Mouse (Mus musculus) kidney, embryonic 14.5 days (tissue): ENCODE measurements around the gene Mknk1. TPM values are rescaled to one million over a fixed set of nuclear protein-coding genes. Genes with fewer than 3 reads are reported as not detected.

ENCODE experiments used
- ATAC-seq: fragments of 200-750 bp; cut with Nextera tagmentation; 2 replicates; pipeline ENCODE4 v1.8.0; 2017; ENCODE audit warnings: moderate number of reproducible peaks, mild to moderate bottlenecking, moderate TSS enrichment, moderate library complexity; ENCODE audit not compliant: low FRiP score, low TSS enrichment
- H3K27ac ChIP-seq: fragments of 300-500 bp; sonication (generic); 2 replicates; pipeline ENCODE4 v1.5.1; 2014; ENCODE audit warnings: low read depth, mild to moderate bottlenecking, low read length, moderate library complexity, mixed read lengths
- H3K27me3 ChIP-seq: fragments of 300-500 bp; sonication (generic); 2 replicates; pipeline ENCODE4 v1.6.1; 2014; ENCODE audit warnings: mild to moderate bottlenecking, low read length; ENCODE audit not compliant: control insufficient read depth, insufficient read depth
- H3K36me3 ChIP-seq: fragments of 300-500 bp; sonication (generic); 2 replicates; pipeline ENCODE4 v1.6.1; 2014; ENCODE audit warnings: low read length, mixed read lengths; ENCODE audit not compliant: control insufficient read depth, insufficient read depth
- H3K4me1 ChIP-seq: fragments of 300-500 bp; sonication (generic); 2 replicates; pipeline ENCODE4 v1.6.1; 2014; ENCODE audit warnings: low read length, mixed read lengths; ENCODE audit not compliant: control insufficient read depth, insufficient read depth
- H3K4me2 ChIP-seq: fragments of 300-500 bp; sonication (generic); replicated peaks from 2 replicates; pipeline ENCODE4 v1.6.1; 2014; ENCODE audit warnings: low read depth, mild to moderate bottlenecking, low read length
- H3K4me3 ChIP-seq: fragments of 300-500 bp; sonication (generic); 2 replicates; pipeline ENCODE4 v1.5.1; 2014; ENCODE audit warnings: mild to moderate bottlenecking, low read length
- H3K9ac ChIP-seq: fragments of 300-500 bp; sonication (generic); 2 replicates; pipeline ENCODE4 v1.6.1; 2014; ENCODE audit warnings: low read depth, mild to moderate bottlenecking, low read length, moderate library complexity
- H3K9me3 ChIP-seq: fragments of 300-500 bp; sonication (generic); 2 replicates; pipeline ENCODE4 v1.6.1; 2016; ENCODE audit warnings: low read length; ENCODE audit not compliant: control insufficient read depth
- WGBS: fragments of 180-500 bp; shearing (Covaris S2); extraction: QIAGEN DNeasy Blood & Tissue Kit; methylation state at CpG from one replicate; pipeline ENCODE4 v1.1.7; 2014; 5-methylcytosine and 5-hydroxymethylcytosine counted together
- polyA plus RNA-seq: library from polyadenylated mRNA; unstranded; fragments of >200 nt; fragmentation: Nextera tagmentation; extraction: Ambion mirVana; gene quantifications from 2 replicates; pipeline ENCODE4 v1.2.1, GENCODE M21; 2014

Gene Mknk1
- polyA plus RNA-seq, 1 experiment from 2014 or later, result 19.6 TPM

GRCm38 (mm10) chr4:115908641-115909040 is 69.6 kb downstream of the Mknk1 start:
- 23% methylated on average over 7 of the region's 7 CpGs for WGBS
- Histone ChIP-seq H3K4me3 (no peak overlapping the region), H3K27ac (no peak overlapping the region), H3K4me1 (no peaks in the 10 kb centered on the region), H3K9ac (no peak overlapping the region), H3K9me3 (no peaks in the 10 kb centered on the region), H3K36me3 (no peaks in the 10 kb centered on the region), H3K4me2 (no peak overlapping the region), H3K27me3 (peaks cover 50% of the 10 kb centered on the region)
- no peak for ATAC-seq

- WGBS, result 7% methylated on average over 4 of the region's 4 CpGs
- Histone ChIP-seq H3K4me2 (no peak overlapping the region), H3K36me3 (no peaks in the 10 kb centered on the region), H3K9ac (no peak overlapping the region), H3K27ac (no peak overlapping the region), H3K27me3 (peaks cover 33% of the 10 kb centered on the region), H3K9me3 (no peaks in the 10 kb centered on the region), H3K4me3 (no peak overlapping the region), H3K4me1 (no peaks in the 10 kb centered on the region)
- ATAC-seq, result no peak
Measured at GRCm38 (mm10) chr4:115911586-115911985, 72.6 kb downstream of the Mknk1 start.

- no peak overlapping the region for H3K27ac ChIP-seq
- no peak overlapping the region for H3K4me3 ChIP-seq
- WGBS, result 54% methylated on average over 16 of the region's 16 CpGs
- H3K4me1 ChIP-seq, result no peaks in the 10 kb centered on the region
- H3K4me2 ChIP-seq, result no peak overlapping the region
- peaks cover 49% of the 10 kb centered on the region for H3K27me3 ChIP-seq
- no peak for ATAC-seq
- no peaks in the 10 kb centered on the region for H3K9me3 ChIP-seq
- H3K36me3 ChIP-seq, result no peaks in the 10 kb centered on the region
- H3K9ac ChIP-seq, result no peak overlapping the region
Measured at GRCm38 (mm10) chr4:115919911-115920310, 80.9 kb downstream of the Mknk1 start.

- no peaks in the 10 kb centered on the region for H3K36me3 ChIP-seq
- no peaks in the 10 kb centered on the region for H3K9me3 ChIP-seq
- H3K4me2 ChIP-seq, result no peak overlapping the region
- no peak for ATAC-seq
- no peak overlapping the region for H3K9ac ChIP-seq
- H3K4me1 ChIP-seq, result no peaks in the 10 kb centered on the region
- 86% methylated on average over 5 of the region's 5 CpGs for WGBS
- no peak overlapping the region for H3K4me3 ChIP-seq
- H3K27me3 ChIP-seq, result peaks cover 46% of the 10 kb centered on the region
- H3K27ac ChIP-seq, result no peak overlapping the region
Measured at GRCm38 (mm10) chr4:115922688-115923087, 83.7 kb downstream of the Mknk1 start.

GRCm38 (mm10) chr4:115923262-115923880 is 84.4 kb downstream of the Mknk1 start:
- WGBS, result 81% methylated on average over 16 of the region's 16 CpGs
- no peak for ATAC-seq
- no peaks in the 10 kb centered on the region for H3K4me1 ChIP-seq
- H3K27ac ChIP-seq, result no peak overlapping the region
- H3K9me3 ChIP-seq, result no peaks in the 10 kb centered on the region
- H3K36me3 ChIP-seq, result no peaks in the 10 kb centered on the region
- H3K4me3 ChIP-seq, result no peak overlapping the region
- H3K27me3 ChIP-seq, result peaks cover 45% of the 10 kb centered on the region
- H3K9ac ChIP-seq, result no peak overlapping the region
- no peak overlapping the region for H3K4me2 ChIP-seq

- no peak overlapping the region for H3K9ac ChIP-seq
- no peak overlapping the region for H3K4me2 ChIP-seq
- H3K4me1 ChIP-seq, result no peaks in the 10 kb centered on the region
- ATAC-seq, result no peak
- no peak overlapping the region for H3K27ac ChIP-seq
- H3K4me3 ChIP-seq, result no peak overlapping the region
- 60% methylated on average over 7 of the region's 7 CpGs for WGBS
- H3K36me3 ChIP-seq, result no peaks in the 10 kb centered on the region
- no peaks in the 10 kb centered on the region for H3K9me3 ChIP-seq
- H3K27me3 ChIP-seq, result peaks cover 71% of the 10 kb centered on the region
Measured at GRCm38 (mm10) chr4:115927637-115928036, 88.6 kb downstream of the Mknk1 start.

Other genes with a start within 250 kb of the Mknk1 start
- not detected in 2 replicates for gene Cyp4a32, start 238.2 kb upstream of the Mknk1 start, polyA plus RNA-seq
- 1.9 and 3.1 TPM in 2 replicates for gene Cyp4b1, start 191.5 kb upstream of the Mknk1 start, polyA plus RNA-seq
- 35.4 and 54.1 TPM in 2 replicates for gene Efcab14, start 101.5 kb upstream of the Mknk1 start, polyA plus RNA-seq
- 0.26 TPM in 1 of 2 replicates, not detected in the other for gene Tex38, start 58.2 kb upstream of the Mknk1 start, polyA plus RNA-seq
- 55.8 and 63.5 TPM in 2 replicates for gene Atpaf1, start 54.4 kb upstream of the Mknk1 start, polyA plus RNA-seq
- gene Mob3c, start 11.1 kb upstream of the Mknk1 start, polyA plus RNA-seq, result 9.4 and 9.9 TPM in 2 replicates
- gene Kncn, start 45.2 kb downstream of the Mknk1 start, polyA plus RNA-seq, result not detected in 2 replicates
- not detected in 2 replicates for gene 6430628N08Rik, start 51.5 kb downstream of the Mknk1 start, polyA plus RNA-seq
- not detected in 2 replicates for gene Dmbx1, start 100.7 kb downstream of the Mknk1 start, polyA plus RNA-seq
- gene Faah, start 178.7 kb downstream of the Mknk1 start, polyA plus RNA-seq, result 5.2 and 8.7 TPM in 2 replicates
- 17.1 and 24.1 TPM in 2 replicates for gene Nsun4, start 214.7 kb downstream of the Mknk1 start, polyA plus RNA-seq
- 513 and 692 TPM in 2 replicates for gene Uqcrh, start 235.9 kb downstream of the Mknk1 start, polyA plus RNA-seq
- 66.6 and 78.1 TPM in 2 replicates for gene Lrrc41, start 236.1 kb downstream of the Mknk1 start, polyA plus RNA-seq